Comparison of ENCODE assay signal across 9 mouse cellular contexts in genomic region chr1:167644866-167645537, GRCm38 (mm10). TPM values are rescaled to one million over a fixed set of nuclear protein-coding genes. Genes with fewer than 3 reads are reported as not detected.
DNase-seq lines count a peak whose midpoint lies in the region; ATAC-seq and TF ChIP-seq lines count a peak whose summit lies in the region.
"Had no signal": no experiment of that assay in that cellular context is flagged by ENCODE, and none has a peak within 500 bp of the region (broad histone marks: within the 10 kb centered on the region; RNA-seq: fewer than 3 reads in every experiment).

No protein-coding gene starts in this region.

- H3K27ac ChIP-seq in left cerebral cortex, adult 2 months, result no peak overlapping the region
- H3K27ac ChIP-seq: liver, embryonic 15.5 days had no signal

- peak; percentile 71 for DNase-seq in adipocyte (ENCODE audit: low spot score)
- DNase-seq in cerebellum, postnatal 36 days, result peak; percentile 83 to 86
- peak; percentile 89 to 91 for DNase-seq in frontal cortex, postnatal 36 days (ENCODE audit: low spot score in 2 of 2)
- peak; percentile 35 for DNase-seq in induced T-regulatory cell, adult 2 months (ENCODE audit: low read depth)
- peak; percentile 85 to 91 for DNase-seq in left cerebral cortex, adult 2 months (ENCODE audit: extremely low spot score in 1 of 2, low spot score in 2 of 2)
- DNase-seq in mesoderm, embryonic 11.5 days (ENCODE audit: low read depth, low spot score), result peak; percentile 85
- peak; percentile 97 for DNase-seq in right cerebral cortex, postnatal 4 days

- ATAC-seq in inflammation-experienced regulatory T-cells, adult 6 months, result no peak

- intact Hi-C loops in left cerebral cortex, adult 2 months (cut with DNase I), result no loop called here

- peak; percentile 96 for TF ChIP-seq CTCF in left cerebral cortex, adult 2 months (IDR thresholded peaks at IDR 0.05)

- H3K4me3 ChIP-seq in left cerebral cortex, adult 2 months, result no peak overlapping the region
- H3K4me3 ChIP-seq: liver, embryonic 15.5 days had no signal

RNA-seq across cellular contexts. Expression of gene Lmx1a, which starts 44.0 kb away (rescaled TPM):
- not detected for total RNA-seq in left cerebral cortex, adult 2 months (2021)
- polyA plus RNA-seq in inflammation-experienced regulatory T-cells, adult 6 months (2017; shearing (Covaris generic)), result under 1 TPM in 1 of 3 experiments, not detected in 2; 0.11 TPM

RNA-seq across cellular contexts. Expression of gene Rxrg, which starts 46.8 kb away (rescaled TPM):
- 10 to 100 TPM in 1 of 2 experiments, 1 to 10 TPM in 1; 6.7 to 13.0 TPM for total RNA-seq in left cerebral cortex, adult 2 months (2021)
- polyA plus RNA-seq in inflammation-experienced regulatory T-cells, adult 6 months (2017; shearing (Covaris generic)), result not detected

Comparison
In these comparisons a context has a peak if more than half of its experiments do, and no peak if none do; other contexts are left out.
1. DNase-seq: peak in every context shown above with its lines; median percentile 97 in right cerebral cortex, postnatal 4 days; 90 in frontal cortex, postnatal 36 days; 88 in left cerebral cortex, adult 2 months; 85 in mesoderm, embryonic 11.5 days; 84 in cerebellum, postnatal 36 days; 71 in adipocyte; 35 in induced T-regulatory cell, adult 2 months.